Mouse (Mus musculus): Measurements from ENCODE around the gene Defa26.
"Not testable (repeated sequence)": the region's sequence is repeated elsewhere in the genome, so short reads cannot be mapped to it uniquely, and the experiment has no call there.

Defa26 gene

DNA sequence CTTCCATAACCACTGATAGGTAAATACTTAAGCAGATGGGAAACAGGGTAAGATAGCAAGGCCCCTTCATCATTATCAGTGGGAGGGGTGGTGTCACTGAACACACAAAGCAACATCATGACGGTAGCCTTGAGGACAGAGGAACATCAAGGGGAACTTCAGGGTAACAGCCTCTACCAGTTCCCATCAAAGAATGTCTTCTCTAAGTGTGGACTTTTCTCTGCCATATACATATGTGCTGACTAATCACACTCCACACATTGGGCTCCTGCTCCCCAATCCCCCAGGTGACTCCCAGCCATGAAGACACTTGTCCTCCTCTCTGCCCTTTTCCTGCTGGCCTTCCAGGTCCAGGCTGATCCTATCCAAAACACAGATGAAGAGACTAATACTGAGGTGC lies at the start of gene Defa26:
Gene Defa26 (plus strand): TSS at position 301 of the 400 bp plus-strand sequence.
- DNase-seq, result not testable (repeated sequence)

DNA sequence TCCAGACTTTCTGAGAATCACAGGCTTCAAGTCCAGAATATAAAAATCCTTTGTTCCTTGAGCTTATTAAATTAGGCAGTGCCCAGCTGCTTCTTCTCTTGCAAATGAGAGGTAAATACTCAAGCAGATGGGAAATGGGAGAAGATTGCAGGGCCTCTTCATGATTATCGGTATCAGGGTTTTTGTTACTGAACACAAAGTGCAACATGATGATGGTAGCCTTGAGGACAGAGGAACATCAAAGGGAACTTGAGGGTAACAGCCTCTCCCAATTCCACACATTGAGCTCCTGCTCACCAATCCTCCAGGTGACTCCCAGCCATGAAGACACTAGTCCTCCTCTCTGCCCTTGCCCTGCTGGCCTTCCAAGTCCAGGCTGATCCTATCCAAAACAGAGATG lies 35.3 kb upstream of the Defa26 start, which contains the start of gene Defa28:
Gene Defa28 (plus strand): TSS at position 301 of the 400 bp plus-strand sequence.
- DNase-seq, result not testable (repeated sequence)

DNA sequence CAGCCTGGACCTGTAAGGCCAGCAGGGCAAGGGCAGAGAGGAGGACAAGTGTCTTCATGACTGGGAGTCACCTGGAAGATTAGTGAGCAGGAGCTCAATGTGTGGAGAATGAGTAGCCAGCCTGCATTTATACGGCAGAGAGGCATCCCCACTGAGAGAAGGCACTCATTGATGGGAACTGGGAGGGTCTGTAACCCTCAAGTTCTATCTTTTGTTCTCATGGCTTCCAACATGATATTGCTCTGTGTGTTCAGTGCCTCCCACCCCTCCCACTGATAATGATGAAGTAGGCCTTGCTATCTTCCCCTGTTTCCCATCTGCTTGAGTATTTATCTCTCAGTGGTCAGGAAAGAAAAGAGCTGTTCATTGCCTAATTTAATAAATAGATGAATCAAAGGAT lies 23.6 kb upstream of the Defa26 start, which contains the start of gene Gm7861:
Gene Gm7861 (minus strand): TSS at position 101 of the 400 bp plus-strand sequence.
- DNase-seq, result not testable (repeated sequence)

DNA sequence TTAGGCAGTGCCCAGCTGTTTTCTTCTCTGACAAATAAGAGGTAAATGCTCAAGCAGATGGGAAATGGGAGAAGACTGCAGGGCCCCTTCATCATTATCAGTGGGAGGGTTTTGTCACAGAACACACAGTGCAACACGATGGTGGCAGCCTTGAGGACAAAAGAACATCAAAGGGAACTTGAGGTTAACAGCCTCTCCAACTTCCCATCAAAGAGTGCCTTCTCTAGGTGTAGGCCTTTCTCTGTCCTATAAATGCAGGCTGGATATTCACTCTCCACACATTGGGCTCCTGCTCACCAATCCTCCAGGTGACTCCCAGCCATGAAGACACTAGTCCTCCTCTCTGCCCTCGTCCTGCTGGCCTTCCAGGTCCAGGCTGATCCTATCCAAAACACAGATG lies 37.5 kb downstream of the Defa26 start, which contains the start of gene Defa17:
Gene Defa17 (plus strand): TSS at position 301 of the 400 bp plus-strand sequence.
- not testable (repeated sequence) for DNase-seq

DNA sequence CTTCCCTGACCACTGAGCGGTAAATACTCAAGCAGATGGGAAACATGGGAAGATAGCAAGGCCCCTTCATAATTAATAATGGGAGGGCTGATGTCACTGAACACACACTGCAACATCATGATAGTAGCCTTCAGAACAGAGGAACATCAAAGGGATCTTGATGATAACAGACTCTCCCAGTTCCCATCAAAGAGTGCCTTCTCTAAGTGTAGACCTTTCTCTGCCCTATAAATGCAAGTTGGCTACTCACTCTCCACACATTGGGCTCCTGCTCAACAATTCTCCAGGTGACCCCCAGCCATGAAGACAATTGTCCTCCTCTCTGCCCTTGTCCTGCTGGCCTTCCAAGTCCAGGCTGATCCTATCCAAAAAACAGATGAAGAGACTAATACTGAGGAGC lies 47.5 kb downstream of the Defa26 start, which contains the start of gene Defa34:
Gene Defa34 (plus strand): TSS at position 301 of the 400 bp plus-strand sequence.
- DNase-seq, result not testable (repeated sequence)
